Mouse (Mus musculus) G1E (cell line): ENCODE measurements around the gene Golga2. TPM values are rescaled to one million over a fixed set of nuclear protein-coding genes. Genes with fewer than 3 reads are reported as not detected.
"Not testable (repeated sequence)": the region's sequence is repeated elsewhere in the genome, so short reads cannot be mapped to it uniquely, and the experiment has no call there.

ENCODE experiments used
- ATAC-seq: 2 replicates; pipeline ENCODE4 v1.8.0; 2016; ENCODE audit warnings: mild to moderate bottlenecking; ENCODE audit not compliant: insufficient number of reproducible peaks, poor library complexity, low FRiP score, severe bottlenecking; ENCODE audit errors: extremely low read depth
- DNase-seq: peaks from one replicate; pipeline ENCODE4 v3.0.0; 2012; ENCODE audit warnings: low spot score
- H3K27me3 ChIP-seq: 2 replicates; pipeline ENCODE4 v1.6.1; 2012; ENCODE audit warnings: mild to moderate bottlenecking, low read length, inconsistent platforms; ENCODE audit not compliant: insufficient read depth
- H3K36me3 ChIP-seq: replicated peaks from 2 replicates; pipeline ENCODE3; 2012; ENCODE audit warnings: mild to moderate bottlenecking, inconsistent platforms
- H3K4me1 ChIP-seq: 2 replicates; pipeline ENCODE4 v1.6.1; 2012; ENCODE audit warnings: low read depth, low read length, inconsistent platforms, mixed read lengths; ENCODE audit not compliant: insufficient read depth
- H3K4me3 ChIP-seq: 2 replicates; pipeline ENCODE4 v1.5.1; 2012; ENCODE audit warnings: low read depth, mild to moderate bottlenecking, inconsistent platforms, low read length, moderate library complexity, mixed read lengths
- H3K9me3 ChIP-seq: replicated peaks from 2 replicates; pipeline ENCODE4 v1.6.1; 2012; ENCODE audit warnings: inconsistent platforms
- CTCF ChIP-seq: IDR thresholded peaks from 2 replicates; pipeline ENCODE4 v1.5.1; 2012; ENCODE audit warnings: low read depth, low read length, inconsistent platforms, mixed read lengths
- GATA1 ChIP-seq: IDR thresholded peaks from 2 replicates; pipeline ENCODE4 v1.6.1; 2012; ENCODE audit warnings: borderline replicate concordance, low read length, inconsistent platforms, mixed read lengths
- GATA2 ChIP-seq: IDR thresholded peaks from 2 replicates; pipeline ENCODE4 v1.6.1; 2012; ENCODE audit warnings: low read depth, low read length, inconsistent platforms, borderline replicate concordance
- POLR2AphosphoS5 ChIP-seq: IDR thresholded peaks from 2 replicates; pipeline ENCODE4 v1.6.1; 2012; ENCODE audit warnings: low read depth, low read length, inconsistent platforms; ENCODE audit not compliant: insufficient replicate concordance
- TAL1 ChIP-seq: conservative IDR thresholded peaks from 2 replicates; pipeline ENCODE4 v1.6.1; 2012; ENCODE audit warnings: low read depth, low read length, inconsistent platforms, mixed read lengths
- polyA plus RNA-seq: library from polyadenylated mRNA; stranded (reverse); fragments of >175 nt; gene quantifications from 2 replicates; pipeline ENCODE4 v1.2.3, GENCODE M21; 2012
- total RNA-seq, 2 experiments: library from RNA; stranded (forward) in 1 of 2; stranded (reverse) in 1 of 2; fragments of 200-1000 nt in 1 of 2; fragments of >200 nt in 1 of 2; fragmentation: Nextera tagmentation in 1 of 2; gene quantifications; 2 replicates each; pipeline ENCODE4 v1.2.3; 2014 to 2017

The Golga2 gene
- total and polyA plus RNA-seq, 3 experiments, result 24.3 to 35.6 (median 24.5) TPM

GRCm38 (mm10) chr2:32283986-32284385 lies 3.2 kb upstream of the Golga2 start:
- TF ChIP-seq GATA1 (no peak), CTCF (no peak), TAL1 (no peak), GATA2 (no peak), POLR2AphosphoS5 (no peak)
- DNase-seq (no peak), ATAC-seq (no peak)
- no peak overlapping the region for H3K4me3 ChIP-seq
- peaks cover 21% of the 10 kb centered on the region for H3K4me1 ChIP-seq
- no peaks in the 10 kb centered on the region for H3K9me3 ChIP-seq
- peaks cover 72% of the 10 kb centered on the region for H3K36me3 ChIP-seq
- H3K27me3 ChIP-seq, result no peaks in the 10 kb centered on the region

GRCm38 (mm10) chr2:32287923-32288367 lies 761 bp downstream of the Golga2 start, which contains the start of gene Swi5:
TSS of gene Swi5 (minus strand) at chr2:32288075.
- TF ChIP-seq GATA2, result no peak
- no peak for TF ChIP-seq POLR2AphosphoS5
- no peak for TF ChIP-seq CTCF
- TF ChIP-seq TAL1, result no peak
- no peak for TF ChIP-seq GATA1
- Histone ChIP-seq H3K36me3 (peaks cover 61% of the 10 kb centered on the region), H3K4me1 (peaks cover 41% of the 10 kb centered on the region), H3K27me3 (no peaks in the 10 kb centered on the region), H3K9me3 (no peaks in the 10 kb centered on the region), H3K4me3 (peak within 1 kb of the TSS; percentile 83)
- ATAC-seq (peak; percentile 99), DNase-seq (peak; percentile 99)

DNA sequence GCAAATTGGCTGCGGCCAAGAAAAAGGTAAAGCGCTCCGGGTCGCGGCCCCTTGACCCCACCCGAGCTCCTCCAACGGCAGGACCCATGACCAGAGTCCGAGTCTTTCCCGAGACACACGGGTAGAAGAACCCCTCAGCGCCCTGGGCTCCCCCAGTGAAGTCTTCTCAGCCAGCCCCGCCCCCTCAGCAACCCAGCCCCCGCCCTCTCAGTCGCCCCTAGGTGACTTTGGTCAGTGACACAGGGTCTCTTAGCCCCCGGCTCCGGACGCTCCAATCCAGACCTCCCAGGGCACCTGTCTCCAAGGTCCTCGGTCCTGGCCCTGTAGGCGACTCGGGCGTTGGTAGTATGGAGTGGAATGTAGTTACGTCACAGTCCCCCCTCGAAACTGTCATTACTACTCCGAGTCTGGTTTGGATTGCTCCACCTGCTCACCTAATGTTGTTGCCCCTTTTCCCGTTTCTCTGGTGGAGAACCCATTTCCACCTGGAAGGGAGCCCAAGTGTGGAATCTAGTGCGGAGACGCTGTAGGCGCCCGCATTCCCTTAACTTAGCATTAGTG lies 1.3 kb downstream of the Golga2 start:
- Histone ChIP-seq H3K27me3 (no peaks in the 10 kb centered on the region), H3K36me3 (peaks cover 63% of the 10 kb centered on the region), H3K4me3 (peak overlapping the region; percentile 83), H3K4me1 (peaks cover 41% of the 10 kb centered on the region), H3K9me3 (no peaks in the 10 kb centered on the region)
- DNase-seq (peak; percentile 72), ATAC-seq (no peak)
- TF ChIP-seq TAL1, result no peak
- no peak for TF ChIP-seq GATA2
- TF ChIP-seq CTCF, result no peak
- no peak for TF ChIP-seq GATA1
- no peak for TF ChIP-seq POLR2AphosphoS5

- ATAC-seq (no peak), DNase-seq (no peak)
- no peaks in the 10 kb centered on the region for H3K27me3 ChIP-seq
- TF ChIP-seq CTCF, result peak; percentile 25; the same call in 1 of the 2 replicates
- no peak for TF ChIP-seq GATA2
- H3K9me3 ChIP-seq, result no peaks in the 10 kb centered on the region
- peaks cover 46% of the 10 kb centered on the region for H3K4me1 ChIP-seq
- H3K36me3 ChIP-seq, result peaks cover 63% of the 10 kb centered on the region
- peak overlapping the region; percentile 83; the same call in 1 of the 2 replicates for H3K4me3 ChIP-seq
Observed at GRCm38 (mm10) chr2:32289578-32289977, 2.4 kb downstream of the Golga2 start.

- H3K27me3 ChIP-seq, result peaks cover 2% of the 10 kb centered on the region; the same call in 1 of the 2 replicates
- no peak for DNase-seq
- H3K4me3 ChIP-seq, result 0 out of 2 replicates have a peak overlapping the region, but pooled peaks have one; percentile 2
- TF ChIP-seq GATA2 (no peak), CTCF (no peak), POLR2AphosphoS5 (no peak), GATA1 (no peak), TAL1 (no peak)
- H3K36me3 ChIP-seq, result peaks cover 88% of the 10 kb centered on the region
- no peak for ATAC-seq
- H3K9me3 ChIP-seq, result no peaks in the 10 kb centered on the region
- peaks cover 33% of the 10 kb centered on the region for H3K4me1 ChIP-seq
Observed at GRCm38 (mm10) chr2:32294348-32294747, 7.2 kb downstream of the Golga2 start.

- Histone ChIP-seq H3K36me3 (peaks cover 94% of the 10 kb centered on the region), H3K27me3 (peaks cover 2% of the 10 kb centered on the region; the same call in 1 of the 2 replicates), H3K4me1 (peaks cover 25% of the 10 kb centered on the region), H3K4me3 (no peak overlapping the region), H3K9me3 (no peaks in the 10 kb centered on the region)
- DNase-seq (no peak), ATAC-seq (no peak)
- no peak for TF ChIP-seq GATA1
- TF ChIP-seq CTCF, result no peak
- no peak for TF ChIP-seq TAL1
Observed at GRCm38 (mm10) chr2:32295285-32295684, 8.1 kb downstream of the Golga2 start.

GRCm38 (mm10) chr2:32295842-32296241 lies 8.7 kb downstream of the Golga2 start:
- peaks cover 21% of the 10 kb centered on the region for H3K4me1 ChIP-seq
- not testable (repeated sequence) for H3K9me3 ChIP-seq, H3K27me3 ChIP-seq, H3K4me3 ChIP-seq, DNase-seq, ATAC-seq
- peaks cover 94% of the 10 kb centered on the region for H3K36me3 ChIP-seq
